Mouse (Mus musculus) cerebellum, adult 2 months (tissue): ENCODE results near the gene Oaf. TPM values are rescaled to one million over a fixed set of nuclear protein-coding genes. Genes with fewer than 3 reads are reported as not detected.

Experiments used
- DNase-seq, 2 experiments: peaks; one replicate each; pipeline ENCODE4 v3.0.0; 2021
- H3K27ac ChIP-seq: fragments of 200-500 bp; 2 replicates; pipeline ENCODE4 v1.5.1; 2012; ENCODE audit warnings: low read length, control low read depth, inconsistent platforms; ENCODE audit not compliant: insufficient read depth
- H3K27me3 ChIP-seq: fragments of 200-500 bp; 2 replicates; pipeline ENCODE4 v1.6.1; 2012; ENCODE audit warnings: inconsistent platforms, mild to moderate bottlenecking, low read length, moderate library complexity; ENCODE audit not compliant: control insufficient read depth, insufficient read depth
- H3K4me1 ChIP-seq: fragments of 200-500 bp; 2 replicates; pipeline ENCODE4 v1.6.1; 2011; ENCODE audit warnings: low read length; ENCODE audit not compliant: control insufficient read depth, insufficient read depth
- H3K4me3 ChIP-seq: fragments of 200-500 bp; replicated peaks from 2 replicates; pipeline ENCODE3; 2011; ENCODE audit warnings: mild to moderate bottlenecking, low read depth, low read length, control low read depth; ENCODE audit not compliant: insufficient read depth
- CTCF ChIP-seq: fragments of 200-500 bp; IDR thresholded peaks from 2 replicates; pipeline ENCODE4 v1.5.1; 2011; ENCODE audit warnings: low read depth, mild to moderate bottlenecking, control low read depth, low read length, moderate library complexity, borderline replicate concordance; ENCODE audit not compliant: insufficient read depth
- POLR2A ChIP-seq: fragments of 200-500 bp; IDR thresholded peaks from 2 replicates; pipeline ENCODE4 v1.6.1; 2011; ENCODE audit warnings: low read length, control low read depth, borderline replicate concordance; ENCODE audit not compliant: insufficient read depth
- WGBS: fragments of 180-500 bp; shearing (Covaris S2); methylation state at CpG from one replicate; pipeline ENCODE4 v1.1.7; 2018; 5-methylcytosine and 5-hydroxymethylcytosine counted together
- polyA plus RNA-seq: library from polyadenylated mRNA; depleted of rRNA; stranded (reverse); fragments of >200 nt; gene quantifications from 2 replicates; pipeline ENCODE4 v1.2.3, GENCODE M21; 2012

The Oaf gene
- polyA plus RNA-seq, 1 experiment: 5.2 TPM

GRCm38 (mm10) chr9:43240594-43240900 is 836 bp upstream of the Oaf start:
- Histone ChIP-seq H3K4me1 (no peaks in the 10 kb centered on the region), H3K27me3 (0 out of 2 replicates have a peak, but pooled peaks cover 2% of the 10 kb centered on the region), H3K4me3 (no peak overlapping the region), H3K27ac (no peak overlapping the region)
- DNase-seq: no peak
- TF ChIP-seq CTCF (no peak), POLR2A (no peak)
- 83% methylated on average over 2 of the region's 2 CpGs for WGBS

GRCm38 (mm10) chr9:43238631-43239545 is 823 bp downstream of the Oaf start:
- no peak overlapping the region for H3K27ac ChIP-seq
- TF ChIP-seq POLR2A (no peak), CTCF (no peak)
- no peak for DNase-seq

GRCm38 (mm10) chr9:43238167-43238566 is 1.5 kb downstream of the Oaf start:
- no peaks in the 10 kb centered on the region for H3K4me1 ChIP-seq
- H3K27me3 ChIP-seq: 0 out of 2 replicates have a peak, but pooled peaks cover 2% of the 10 kb centered on the region
- no peak overlapping the region for H3K27ac ChIP-seq
- H3K4me3 ChIP-seq: no peak overlapping the region
- no peak for TF ChIP-seq CTCF
- TF ChIP-seq POLR2A: no peak
- DNase-seq: no peak
- 80% methylated on average over 2 of the region's 2 CpGs for WGBS

More at GRCm38 (mm10) chr9:43238631-43239545, 823 bp downstream of the Oaf start:
- H3K4me1 ChIP-seq: no peaks in the 10 kb centered on the region
- 4% methylated on average over 51 of the region's 51 CpGs for WGBS
- H3K4me3 ChIP-seq: no peak overlapping the region
- 0 out of 2 replicates have a peak, but pooled peaks cover 2% of the 10 kb centered on the region for H3K27me3 ChIP-seq

GRCm38 (mm10) chr9:43237111-43237775 is 2.5 kb downstream of the Oaf start:
- Histone ChIP-seq H3K27ac (no peak overlapping the region), H3K4me1 (no peaks in the 10 kb centered on the region), H3K27me3 (0 out of 2 replicates have a peak, but pooled peaks cover 2% of the 10 kb centered on the region), H3K4me3 (no peak overlapping the region)
- DNase-seq: no peak
- 60% methylated on average over 7 of the region's 7 CpGs for WGBS
- TF ChIP-seq CTCF: no peak
- no peak for TF ChIP-seq POLR2A

- DNase-seq: no peak
- Histone ChIP-seq H3K4me3 (no peak overlapping the region), H3K4me1 (no peaks in the 10 kb centered on the region), H3K27me3 (0 out of 2 replicates have a peak, but pooled peaks cover 2% of the 10 kb centered on the region), H3K27ac (no peak overlapping the region)
- 95% methylated on average over 7 of the region's 7 CpGs for WGBS
- TF ChIP-seq POLR2A (no peak), CTCF (no peak)
Measured at GRCm38 (mm10) chr9:43236576-43236975, 3.1 kb downstream of the Oaf start.

- Histone ChIP-seq H3K27me3 (0 out of 2 replicates have a peak, but pooled peaks cover 2% of the 10 kb centered on the region), H3K4me3 (no peak overlapping the region), H3K27ac (no peak overlapping the region), H3K4me1 (no peaks in the 10 kb centered on the region; the same call in 1 of the 2 replicates)
- WGBS: 86% methylated on average over 1 of the region's 1 CpGs
- DNase-seq: no peak
- TF ChIP-seq CTCF (no peak), POLR2A (no peak)
Measured at GRCm38 (mm10) chr9:43236106-43236505, 3.6 kb downstream of the Oaf start.

GRCm38 (mm10) chr9:43235336-43235735 is 4.4 kb downstream of the Oaf start:
- 67% methylated on average over 6 of the region's 6 CpGs for WGBS
- no peak for DNase-seq
- no peak overlapping the region for H3K27ac ChIP-seq

GRCm38 (mm10) chr9:43234496-43234895 is 5.2 kb downstream of the Oaf start:
- Histone ChIP-seq H3K4me3 (no peak overlapping the region), H3K27me3 (0 out of 2 replicates have a peak, but pooled peaks cover 2% of the 10 kb centered on the region), H3K27ac (no peak overlapping the region), H3K4me1 (no peaks in the 10 kb centered on the region; the same call in 1 of the 2 replicates)
- no peak for DNase-seq
- WGBS: 85% methylated on average over 5 of the region's 5 CpGs
- no peak for TF ChIP-seq CTCF
- TF ChIP-seq POLR2A: no peak

More at GRCm38 (mm10) chr9:43235336-43235735, 4.4 kb downstream of the Oaf start:
- Histone ChIP-seq H3K4me1 (no peaks in the 10 kb centered on the region; the same call in 1 of the 2 replicates), H3K4me3 (no peak overlapping the region), H3K27me3 (0 out of 2 replicates have a peak, but pooled peaks cover 2% of the 10 kb centered on the region)
- TF ChIP-seq CTCF (no peak), POLR2A (no peak)
